Mouse (Mus musculus) liver, adult 2 months (tissue): ENCODE measurements around the gene Negr1.

Experiments used
- CTCF ChIP-seq: fragments of 200-500 bp; IDR thresholded peaks from 2 replicates; pipeline ENCODE4 v1.5.1; 2011; ENCODE audit warnings: low read depth, low read length, control low read depth
- POLR2A ChIP-seq: fragments of 200-500 bp; IDR thresholded peaks from 2 replicates; pipeline ENCODE4 v1.6.1; 2011; ENCODE audit warnings: low read length, control low read depth; ENCODE audit not compliant: insufficient read depth; ENCODE audit errors: extremely low read depth

GRCm38 (mm10) chr3:157198659-157199058, 637.1 kb downstream of the Negr1 start:
- TF ChIP-seq POLR2A: no peak
- TF ChIP-seq CTCF: no peak
